Mouse (Mus musculus): Measurements from ENCODE around the gene 2410004P03Rik.

DNA sequence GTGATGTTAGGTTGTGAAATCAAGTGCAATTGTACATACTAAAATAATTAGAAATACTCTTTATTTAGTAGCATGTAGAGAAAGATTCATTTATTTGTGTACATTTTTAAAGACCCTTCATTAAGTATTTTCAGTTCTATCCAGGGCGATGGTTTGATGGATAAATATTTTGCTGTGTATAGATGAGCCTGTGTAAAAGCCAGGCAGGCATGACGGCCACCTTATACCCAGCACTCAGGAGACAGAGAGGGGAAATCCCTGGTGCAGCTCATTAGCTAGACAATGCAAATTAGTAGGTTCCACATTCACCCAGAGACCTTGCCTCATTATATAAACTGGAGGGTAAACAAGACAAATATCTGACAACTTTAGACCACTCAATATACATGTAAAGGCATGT is 48.2 kb downstream of the 2410004P03Rik start:
- TF ChIP-seq CTCF (IDR thresholded peaks at IDR 0.05; ENCODE audit: extremely low read depth, insufficient read length, insufficient replicate concordance, low read depth, low read length), result no peak
- no peak for TF ChIP-seq POLR2A (IDR thresholded peaks at IDR 0.05; ENCODE audit: low read depth, low read length)
